Mouse (Mus musculus) bone marrow macrophage, adult 2 months (primary cell): ENCODE data around the gene Rnase13. TPM values are rescaled to one million over a fixed set of nuclear protein-coding genes. Genes with fewer than 3 reads are reported as not detected.
A peak's percentile ranks its signal among the peaks of the same experiment; 100 is the strongest.
"Not testable (repeated sequence)": the region's sequence is repeated elsewhere in the genome, so short reads cannot be mapped to it uniquely, and the experiment has no call there.

Source experiments
- H3K27ac ChIP-seq: 2 replicates; pipeline ENCODE4 v1.5.1; 2012; ENCODE audit warnings: low read depth, low read length; ENCODE audit not compliant: insufficient read depth
- H3K4me1 ChIP-seq: 2 replicates; pipeline ENCODE4 v1.6.1; 2012; ENCODE audit warnings: low read length; ENCODE audit not compliant: control insufficient read depth, insufficient read depth
- H3K4me3 ChIP-seq: 2 replicates; pipeline ENCODE4 v1.5.1; 2012; ENCODE audit warnings: mild to moderate bottlenecking, low read length, moderate library complexity; ENCODE audit not compliant: insufficient read depth
- CTCF ChIP-seq: IDR thresholded peaks from 2 replicates; pipeline ENCODE4 v1.5.1; 2012; ENCODE audit warnings: low read depth, mild to moderate bottlenecking, low read length, moderate library complexity
- POLR2A ChIP-seq: IDR thresholded peaks from 2 replicates; pipeline ENCODE4 v1.6.1; 2012; ENCODE audit warnings: mild to moderate bottlenecking, low read depth, low read length, borderline replicate concordance
- polyA plus RNA-seq: library from polyadenylated mRNA; stranded (reverse); fragments of >200 nt; gene quantifications from 2 replicates; pipeline ENCODE4 v1.2.4, GENCODE M21; 2012; ENCODE audit not compliant: missing spikeins, insufficient read depth, insufficient read length

Gene Rnase13
- polyA plus RNA-seq, 1 experiment, result not detected

DNA sequence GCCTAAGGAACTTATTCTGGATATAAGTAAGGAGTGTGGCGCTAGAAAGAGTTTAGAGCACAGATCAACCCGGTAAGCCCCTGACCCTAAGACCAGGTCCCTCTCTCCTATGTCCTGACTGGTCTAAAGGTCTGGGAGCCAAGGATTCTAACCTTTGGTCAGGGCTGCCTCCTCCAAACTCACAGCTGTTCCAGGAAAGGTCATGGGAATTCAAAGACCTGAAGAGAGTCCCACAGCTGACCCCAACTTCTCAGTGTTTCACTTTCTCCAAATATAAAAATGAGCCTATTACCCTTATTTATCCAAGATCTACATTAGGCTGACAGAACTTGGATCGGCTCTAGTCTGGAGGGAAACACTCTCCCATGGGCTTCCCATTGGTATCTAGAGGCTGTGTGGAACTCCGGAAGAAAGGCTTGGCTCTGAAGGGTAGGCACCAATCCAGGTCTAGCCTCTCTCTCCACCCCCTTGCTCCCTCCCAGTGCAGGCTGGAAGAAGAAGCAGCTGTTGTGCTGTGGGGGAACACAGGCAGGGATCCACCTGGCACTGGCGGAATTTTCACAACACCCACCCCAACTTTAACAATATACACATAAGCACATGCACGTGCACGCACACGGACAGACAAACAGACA, 6.9 kb upstream of the Rnase13 start:
- H3K4me3 ChIP-seq, result no peak overlapping the region
- H3K27ac ChIP-seq, result no peak overlapping the region
- H3K4me1 ChIP-seq, result no peaks in the 10 kb centered on the region
- TF ChIP-seq POLR2A, result no peak
- TF ChIP-seq CTCF, result no peak

DNA sequence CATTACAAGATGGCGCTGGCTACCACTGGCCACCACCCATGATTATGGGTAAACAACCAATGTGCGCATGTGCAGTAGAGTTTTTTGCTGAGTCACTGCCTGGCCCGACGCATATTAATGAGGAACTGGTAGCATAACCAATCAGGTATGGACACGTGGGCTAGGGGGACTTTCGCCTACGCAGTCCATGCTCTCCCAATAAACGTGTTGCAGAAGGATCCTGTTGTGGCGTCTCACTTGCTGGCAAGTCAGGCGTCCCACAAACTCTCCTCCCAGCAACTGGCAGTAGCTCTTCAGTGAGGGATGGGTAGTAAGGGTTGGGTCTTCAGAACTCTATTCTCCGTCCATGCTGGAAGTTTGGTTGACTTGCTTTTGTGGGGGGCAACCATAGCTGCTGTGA, 4.4 kb upstream of the Rnase13 start:
- not testable (repeated sequence) for H3K4me3 ChIP-seq, H3K4me1 ChIP-seq, H3K27ac ChIP-seq

DNA sequence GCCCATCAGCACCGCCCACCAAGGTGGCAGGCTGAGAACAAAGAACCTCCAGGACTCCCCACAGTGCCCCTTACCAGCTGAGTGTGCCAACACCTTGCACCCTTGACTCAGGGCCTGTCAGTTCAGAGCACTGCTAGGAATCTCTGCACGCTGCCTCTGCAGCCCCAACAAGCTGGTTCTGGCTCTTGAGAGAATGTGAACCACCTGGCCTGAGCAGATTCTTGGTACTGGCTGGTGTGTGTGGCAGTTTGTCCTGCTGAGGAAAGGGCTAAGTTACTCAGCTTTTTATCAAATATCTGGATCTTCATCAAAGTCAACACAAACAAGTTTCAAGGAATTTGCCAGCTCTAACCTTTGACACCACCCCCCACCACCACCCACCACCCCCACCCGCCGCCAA, 919 bp upstream of the Rnase13 start:
- no peak for TF ChIP-seq POLR2A
- Histone ChIP-seq H3K4me1 (no peaks in the 10 kb centered on the region), H3K4me3 (no peak overlapping the region), H3K27ac (no peak overlapping the region)

DNA sequence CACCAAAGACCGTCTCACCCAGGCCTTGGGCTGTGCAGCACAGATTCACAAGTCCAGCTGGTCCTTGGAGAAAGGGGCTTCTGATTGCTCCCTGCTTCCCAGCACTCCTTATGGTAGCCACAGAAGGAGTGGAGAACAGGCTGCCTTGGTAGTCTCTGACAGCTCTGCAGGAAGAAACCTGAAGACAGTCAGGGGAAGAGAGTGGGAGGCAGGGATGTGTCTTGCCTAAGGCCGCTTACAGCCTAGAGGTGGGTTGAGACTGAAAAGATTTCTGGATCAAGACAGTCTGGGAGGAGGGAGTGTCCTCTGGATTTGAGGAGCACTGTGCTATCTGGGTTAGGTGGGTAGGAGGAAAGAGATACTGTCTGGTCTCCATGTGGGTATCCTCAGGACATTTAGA, 337 bp upstream of the Rnase13 start:
- TF ChIP-seq POLR2A (no peak), CTCF (no peak)
- Histone ChIP-seq H3K27ac (no peak overlapping the region), H3K4me1 (no peaks in the 10 kb centered on the region), H3K4me3 (no peak overlapping the region)

DNA sequence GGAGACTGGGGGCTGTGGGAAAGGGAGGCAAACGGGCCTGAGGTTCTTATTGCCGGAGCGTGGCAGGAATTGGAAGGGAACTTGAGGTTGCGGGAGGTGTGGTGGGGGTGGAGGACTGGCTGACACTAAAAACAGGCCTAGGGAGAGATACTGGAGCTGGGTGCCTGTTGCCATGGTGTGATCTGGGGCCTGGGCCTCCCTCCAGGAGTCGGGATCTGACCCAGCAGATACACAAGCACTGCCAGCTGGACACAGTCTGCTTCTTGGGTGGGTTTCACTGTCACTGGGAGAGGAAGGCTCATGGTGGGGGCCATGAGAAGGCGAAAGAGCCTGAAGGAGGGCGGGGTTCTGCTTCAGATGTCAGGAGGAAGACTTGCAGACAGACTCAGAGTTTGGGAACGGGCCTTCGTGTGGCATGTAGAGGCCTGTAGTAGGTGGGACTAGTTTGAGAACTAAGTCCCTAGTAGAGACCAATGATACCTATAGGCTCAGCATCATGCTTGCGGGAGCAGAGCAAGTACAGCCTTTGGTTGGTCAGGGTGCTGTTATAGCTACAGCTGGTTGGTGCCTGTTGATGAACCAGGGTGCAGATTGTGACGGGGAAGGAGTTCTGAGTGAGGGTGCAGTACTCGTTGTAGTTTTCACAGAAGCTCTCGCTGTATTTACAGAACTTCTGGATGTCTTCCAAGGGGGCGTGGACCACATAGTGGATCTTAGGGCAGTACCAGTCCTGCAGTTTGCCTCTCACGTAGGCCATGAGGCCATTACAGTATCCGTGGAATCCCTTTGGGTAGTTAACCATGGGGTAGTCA, 608 bp downstream of the Rnase13 start:
- Histone ChIP-seq H3K27ac (no peak overlapping the region), H3K4me1 (no peaks in the 10 kb centered on the region), H3K4me3 (no peak overlapping the region)
- no peak for TF ChIP-seq CTCF
- TF ChIP-seq POLR2A, result no peak

DNA sequence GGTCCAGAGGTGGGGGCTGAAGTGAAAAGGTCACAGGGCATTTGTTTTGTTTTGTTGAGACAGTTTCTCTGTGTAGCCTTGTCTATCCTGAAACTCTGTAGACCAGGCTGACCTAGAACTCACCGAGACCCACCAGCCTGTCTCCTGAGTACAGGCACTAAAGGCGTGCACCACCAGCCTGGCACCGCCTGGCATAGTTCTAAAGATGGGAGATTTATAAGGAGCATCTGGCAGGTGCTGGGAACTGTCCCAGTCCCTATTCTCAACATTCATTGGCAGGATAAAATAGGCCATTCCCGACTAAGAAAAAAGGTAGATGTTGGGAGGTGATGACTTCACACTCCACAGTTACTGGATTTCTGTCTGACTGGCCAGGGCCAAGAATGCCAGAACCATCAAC, 3.6 kb downstream of the Rnase13 start:
- TF ChIP-seq CTCF (no peak), POLR2A (no peak)
- no peak overlapping the region for H3K27ac ChIP-seq
- H3K4me1 ChIP-seq, result peaks cover 14% of the 10 kb centered on the region
- no peak overlapping the region for H3K4me3 ChIP-seq

DNA sequence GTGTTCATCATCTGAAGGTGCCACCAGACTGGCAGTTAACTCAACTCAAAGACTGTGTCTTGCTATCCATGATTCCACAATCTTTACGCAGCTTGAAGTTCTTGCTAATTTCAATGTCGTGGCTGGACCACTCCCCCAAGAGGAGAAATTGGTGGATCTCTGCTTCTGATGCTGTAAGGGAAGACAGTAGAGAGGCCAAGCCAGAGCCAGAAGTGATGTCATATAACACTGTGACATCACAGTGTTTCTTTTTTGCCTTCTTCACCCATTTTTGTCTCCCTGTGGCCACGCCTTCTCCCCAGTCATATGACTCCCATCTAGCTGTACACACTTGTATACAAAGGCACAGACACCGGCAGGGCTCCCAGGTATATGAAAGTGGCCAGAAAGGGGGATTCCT, 4.4 kb downstream of the Rnase13 start, which contains the start of gene Tppp2:
TSS of gene Tppp2 (plus strand) at position 301 of the 400 bp plus-strand sequence.
- Histone ChIP-seq H3K4me1 (peaks cover 14% of the 10 kb centered on the region), H3K4me3 (no peak within 1 kb of the TSS), H3K27ac (no peak within 1 kb of the TSS)
- no peak for TF ChIP-seq POLR2A
- no peak for TF ChIP-seq CTCF

DNA sequence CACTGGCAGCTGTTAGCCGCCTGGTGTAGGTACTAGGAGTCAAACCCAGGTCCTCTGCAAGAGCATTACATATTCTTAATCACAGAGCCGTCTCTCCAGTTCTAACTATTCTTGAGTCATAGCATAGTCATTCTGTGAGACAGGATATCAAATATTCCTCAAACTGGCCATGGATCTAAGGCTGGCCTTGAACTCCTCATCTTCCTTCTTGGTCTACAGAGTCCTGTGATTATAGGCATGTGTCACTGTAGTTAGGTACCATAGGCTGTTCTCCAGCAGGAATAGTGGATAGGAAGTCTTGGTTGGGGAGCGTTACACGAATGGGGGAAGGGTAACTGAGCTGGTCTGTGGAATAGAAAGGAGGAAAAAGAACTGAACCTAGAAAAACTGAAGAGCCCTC, 6.0 kb downstream of the Rnase13 start:
- no peak for TF ChIP-seq CTCF
- no peak for TF ChIP-seq POLR2A
- Histone ChIP-seq H3K4me1 (peaks cover 14% of the 10 kb centered on the region), H3K4me3 (no peak overlapping the region), H3K27ac (no peak overlapping the region)

DNA sequence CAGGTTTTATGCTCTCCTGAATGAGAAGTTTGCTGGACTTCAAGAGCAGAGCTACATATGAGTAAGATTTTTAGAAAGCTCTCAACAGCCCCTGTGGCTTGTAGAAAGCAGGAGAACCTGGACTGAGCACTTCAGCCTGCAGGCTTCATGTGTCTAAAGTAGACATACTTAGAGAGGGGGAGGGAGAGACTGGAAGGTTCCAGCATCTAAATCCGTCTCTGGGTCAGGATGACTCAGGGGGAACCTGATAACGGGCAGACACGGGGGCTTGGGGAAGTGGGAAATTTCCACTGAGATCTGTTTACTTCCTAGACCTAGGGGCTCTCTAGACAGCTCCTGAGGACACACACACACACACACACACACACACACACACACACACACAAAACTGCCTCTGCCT, 7.5 kb downstream of the Rnase13 start:
- Histone ChIP-seq H3K27ac (no peak overlapping the region), H3K4me3 (no peak overlapping the region), H3K4me1 (peaks cover 14% of the 10 kb centered on the region)
- TF ChIP-seq POLR2A, result no peak
- TF ChIP-seq CTCF, result no peak

DNA sequence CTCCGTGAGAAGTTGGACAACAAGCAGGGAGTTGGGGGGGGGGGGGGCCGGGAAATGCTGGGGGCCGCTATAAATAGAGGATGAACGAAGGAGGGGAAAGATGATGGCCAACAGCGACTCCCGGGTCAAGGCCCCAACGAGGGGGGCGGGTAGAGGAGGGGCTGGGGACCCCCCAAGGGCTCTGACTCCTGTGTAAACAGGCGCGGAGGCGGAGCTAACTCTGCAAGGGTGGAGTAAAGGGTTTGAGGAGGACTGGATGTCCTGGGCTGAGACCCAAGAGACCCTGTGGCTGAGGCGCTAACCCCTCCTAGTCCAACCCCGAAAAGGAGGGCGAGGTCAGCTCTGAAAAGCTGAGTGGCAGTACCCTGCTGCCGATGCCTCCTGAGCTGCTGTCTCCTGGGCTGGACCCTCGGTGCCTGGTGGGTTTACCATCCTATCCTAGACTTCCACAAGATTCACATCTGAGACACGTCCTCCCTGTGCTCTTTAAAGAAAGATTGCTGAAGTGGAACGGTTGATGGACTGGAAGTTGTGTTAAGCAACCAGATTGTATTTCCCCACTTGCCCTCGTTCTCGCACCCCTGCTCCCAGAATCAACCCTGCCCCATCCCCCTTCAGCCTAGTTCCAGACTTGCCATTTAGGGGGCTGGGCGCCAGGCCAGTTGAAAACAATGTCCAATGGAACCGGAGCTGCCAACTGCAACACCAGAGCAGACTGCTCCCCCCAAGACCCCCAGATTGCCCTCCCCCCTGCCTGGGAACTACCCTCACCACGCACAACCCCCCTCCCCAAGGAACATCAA, 8.4 kb downstream of the Rnase13 start, which contains the start of gene Ndrg2:
TSS of gene Ndrg2 (minus strand) at position 199 of the 803 bp plus-strand sequence.
- peaks cover 16% of the 10 kb centered on the region for H3K4me1 ChIP-seq
- peak within 1 kb of the TSS; percentile 49 for H3K4me3 ChIP-seq
- H3K27ac ChIP-seq, result no peak within 1 kb of the TSS
- TF ChIP-seq POLR2A, result no peak
- no peak for TF ChIP-seq CTCF
